Mouse (Mus musculus): Measurements from ENCODE around the gene Ddx42. TPM values are rescaled to one million over a fixed set of nuclear protein-coding genes. Genes with fewer than 3 reads are reported as not detected.
"Not testable (repeated sequence)": the region's sequence is repeated elsewhere in the genome, so short reads cannot be mapped to it uniquely, and the experiment has no call there.

Gene Ddx42
- polyA plus RNA-seq, 1 experiment = 33.5 TPM

GRCm38 (mm10) chr11:106212771-106213170 lies 4.0 kb upstream of the Ddx42 start:
- H3K4me1 ChIP-seq (ENCODE audit: control insufficient read depth, insufficient read depth, low read length) = peaks cover 1% of the 10 kb centered on the region; the same call in 1 of the 2 replicates
- H3K27ac ChIP-seq (ENCODE audit: control insufficient read depth, insufficient read depth, low read depth, low read length, poor library complexity) = no peak overlapping the region
- TF ChIP-seq POLR2A (IDR thresholded peaks at IDR 0.05; ENCODE audit: borderline replicate concordance, control insufficient read depth, low read depth, low read length) (no peak), CTCF (IDR thresholded peaks at IDR 0.05; ENCODE audit: control insufficient read depth, insufficient read depth, low read length) (no peak)
- 88% methylated on average over 8 of the region's 8 CpGs for WGBS
- H3K4me3 ChIP-seq (replicated peaks; ENCODE audit: control insufficient read depth, low read depth, low read length) = no peak overlapping the region

GRCm38 (mm10) chr11:106214856-106215255 lies 1.9 kb upstream of the Ddx42 start:
- Histone ChIP-seq H3K27ac (ENCODE audit: control insufficient read depth, insufficient read depth, low read depth, low read length, poor library complexity) (no peak overlapping the region), H3K4me1 (ENCODE audit: control insufficient read depth, insufficient read depth, low read length) (peaks cover 1% of the 10 kb centered on the region; the same call in 1 of the 2 replicates), H3K4me3 (replicated peaks; ENCODE audit: control insufficient read depth, low read depth, low read length) (no peak overlapping the region)
- WGBS = 80% methylated on average over 5 of the region's 5 CpGs
- TF ChIP-seq POLR2A (IDR thresholded peaks at IDR 0.05; ENCODE audit: borderline replicate concordance, control insufficient read depth, low read depth, low read length) (no peak), CTCF (IDR thresholded peaks at IDR 0.05; ENCODE audit: control insufficient read depth, insufficient read depth, low read length) (no peak)

GRCm38 (mm10) chr11:106215450-106215859 lies 1.3 kb upstream of the Ddx42 start:
- Histone ChIP-seq H3K27ac (ENCODE audit: control insufficient read depth, insufficient read depth, low read depth, low read length, poor library complexity) (no peak overlapping the region), H3K4me1 (ENCODE audit: control insufficient read depth, insufficient read depth, low read length) (peaks cover 1% of the 10 kb centered on the region; the same call in 1 of the 2 replicates), H3K4me3 (replicated peaks; ENCODE audit: control insufficient read depth, low read depth, low read length) (peak overlapping the region; percentile 97)
- WGBS = 6% methylated on average over 7 of the region's 7 CpGs
- TF ChIP-seq POLR2A (IDR thresholded peaks at IDR 0.05; ENCODE audit: borderline replicate concordance, control insufficient read depth, low read depth, low read length) (no peak), CTCF (IDR thresholded peaks at IDR 0.05; ENCODE audit: control insufficient read depth, insufficient read depth, low read length) (no peak)

- TF ChIP-seq POLR2A (IDR thresholded peaks at IDR 0.05; ENCODE audit: borderline replicate concordance, control insufficient read depth, low read depth, low read length) = peak; percentile 55
- no peak; the same call in 1 of the 2 replicates for TF ChIP-seq CTCF (IDR thresholded peaks at IDR 0.05; ENCODE audit: control insufficient read depth, insufficient read depth, low read length)
- H3K27ac ChIP-seq (ENCODE audit: control insufficient read depth, insufficient read depth, low read depth, low read length, poor library complexity) = peak within 1 kb of the TSS; percentile 92
- H3K4me1 ChIP-seq (ENCODE audit: control insufficient read depth, insufficient read depth, low read length) = peaks cover 1% of the 10 kb centered on the region; the same call in 1 of the 2 replicates
- WGBS = under 1% methylated on average over 46 of the region's 46 CpGs
- H3K4me3 ChIP-seq (replicated peaks; ENCODE audit: control insufficient read depth, low read depth, low read length) = peak within 1 kb of the TSS; percentile 97
Observed at GRCm38 (mm10) chr11:106215927-106216729, 598 bp upstream of the Ddx42 start, which contains the start of gene Ccdc47. TSS of gene Ccdc47 (minus strand) at chr11:106216344.

GRCm38 (mm10) chr11:106220603-106221002 lies 3.9 kb downstream of the Ddx42 start:
- WGBS = 73% methylated on average over 3 of the region's 3 CpGs

GRCm38 (mm10) chr11:106233978-106234377 lies 17.3 kb downstream of the Ddx42 start:
- H3K4me3 ChIP-seq (replicated peaks; ENCODE audit: control insufficient read depth, low read depth, low read length); H3K4me1 ChIP-seq (ENCODE audit: control insufficient read depth, insufficient read depth, low read length); H3K27ac ChIP-seq (ENCODE audit: control insufficient read depth, insufficient read depth, low read depth, low read length, poor library complexity): not testable (repeated sequence)
- 83% methylated on average over 8 of the region's 8 CpGs for WGBS

More at GRCm38 (mm10) chr11:106220603-106221002, 3.9 kb downstream of the Ddx42 start:
- Histone ChIP-seq H3K4me1 (ENCODE audit: control insufficient read depth, insufficient read depth, low read length) (no peaks in the 10 kb centered on the region), H3K4me3 (replicated peaks; ENCODE audit: control insufficient read depth, low read depth, low read length) (no peak overlapping the region), H3K27ac (ENCODE audit: control insufficient read depth, insufficient read depth, low read depth, low read length, poor library complexity) (no peak overlapping the region)
- TF ChIP-seq CTCF (IDR thresholded peaks at IDR 0.05; ENCODE audit: control insufficient read depth, insufficient read depth, low read length) = no peak
- no peak for TF ChIP-seq POLR2A (IDR thresholded peaks at IDR 0.05; ENCODE audit: borderline replicate concordance, control insufficient read depth, low read depth, low read length)

GRCm38 (mm10) chr11:106246834-106247233 lies 30.1 kb downstream of the Ddx42 start:
- Histone ChIP-seq H3K4me1 (ENCODE audit: control insufficient read depth, insufficient read depth, low read length) (no peaks in the 10 kb centered on the region), H3K4me3 (replicated peaks; ENCODE audit: control insufficient read depth, low read depth, low read length) (no peak overlapping the region), H3K27ac (ENCODE audit: control insufficient read depth, insufficient read depth, low read depth, low read length, poor library complexity) (no peak overlapping the region)
- TF ChIP-seq POLR2A (IDR thresholded peaks at IDR 0.05; ENCODE audit: borderline replicate concordance, control insufficient read depth, low read depth, low read length) (no peak), CTCF (IDR thresholded peaks at IDR 0.05; ENCODE audit: control insufficient read depth, insufficient read depth, low read length) (peak; percentile 52)
- 90% methylated on average over 1 of the region's 1 CpGs for WGBS

- TF ChIP-seq POLR2A (IDR thresholded peaks at IDR 0.05; ENCODE audit: borderline replicate concordance, control insufficient read depth, low read depth, low read length) (no peak), CTCF (IDR thresholded peaks at IDR 0.05; ENCODE audit: control insufficient read depth, insufficient read depth, low read length) (no peak)
- Histone ChIP-seq H3K4me3 (replicated peaks; ENCODE audit: control insufficient read depth, low read depth, low read length) (no peak overlapping the region), H3K27ac (ENCODE audit: control insufficient read depth, insufficient read depth, low read depth, low read length, poor library complexity) (no peak overlapping the region), H3K4me1 (ENCODE audit: control insufficient read depth, insufficient read depth, low read length) (no peaks in the 10 kb centered on the region; the same call in 1 of the 2 replicates)
- 88% methylated on average over 7 of the region's 7 CpGs for WGBS
Observed at GRCm38 (mm10) chr11:106249326-106249725, 32.6 kb downstream of the Ddx42 start.

All from bone marrow, adult 2 months (tissue).